In genomic region chr17:8613882-8614551, GRCm38 (mm10) we compare ENCODE assay signal across 9 mouse cellular contexts. TPM values are rescaled to one million over a fixed set of nuclear protein-coding genes. Genes with fewer than 3 reads are reported as not detected.
A peak's percentile ranks its signal among the peaks of the same experiment; 100 is the strongest.
DNase-seq lines count a peak whose midpoint lies in the region.
"Had no signal": no experiment of that assay in that cellular context is flagged by ENCODE, and none has a peak within 500 bp of the region (broad histone marks: within the 10 kb centered on the region; RNA-seq: fewer than 3 reads in every experiment).

No protein-coding gene starts in this region.

- peak; percentile 16 to 43 for DNase-seq in CD8-positive naive resting alpha-beta T cell, adult 2 months (ENCODE audit: low read depth in 2 of 2, low spot score in 2 of 2)
- peak; percentile 63 for DNase-seq in adrenal gland, adult 8-10 months
- DNase-seq in embryo, embryonic 10.5 days (ENCODE audit: low spot score), result peak; percentile 92
- DNase-seq in gastrocnemius, postnatal 25 days, result peak; percentile 28
- DNase-seq in kidney, postnatal 36 days, result peak; percentile 73 to 89
- peak; percentile 54 for DNase-seq in lung, adult 18-20 months
- peak; percentile 57 for DNase-seq in retina, adult 2 months (ENCODE audit: low read depth, low spot score)
- peak; percentile 47 for DNase-seq in urinary bladder, adult 2 months (ENCODE audit: low spot score)

RNA-seq across cellular contexts. Expression of gene Gm17087, which starts 47.3 kb away (rescaled TPM):
- total RNA-seq in adrenal gland, adult 8-10 months (2022), result not detected
- total RNA-seq in gastrocnemius, postnatal 25 days (2021), result not detected
- not detected in 2 replicates for polyA plus RNA-seq in urinary bladder, adult 2 months (2012; rRNA removed)
- polyA plus RNA-seq: heart, embryonic 15.5 days had no signal

Comparison
In these comparisons a context has a peak if more than half of its experiments do, and no peak if none do; other contexts are left out.
1. Peak in every context shown above with its lines: DNase-seq.
2. DNase-seq: peak in every context shown above with its lines; median percentile 92 in embryo, embryonic 10.5 days; 81 in kidney, postnatal 36 days; 63 in adrenal gland, adult 8-10 months; 57 in retina, adult 2 months; 54 in lung, adult 18-20 months; 47 in urinary bladder, adult 2 months; 30 in CD8-positive naive resting alpha-beta T cell, adult 2 months; 28 in gastrocnemius, postnatal 25 days.